In genomic region chr17:78264116-78264515, GRCm38 (mm10) we compare ENCODE assay signal across 17 mouse cellular contexts.
A peak's percentile ranks its signal among the peaks of the same experiment; 100 is the strongest.
DNase-seq lines count a peak whose midpoint lies in the region; ATAC-seq lines count a peak whose summit lies in the region.
"Had no signal": no experiment of that assay in that cellular context is flagged by ENCODE, and none has a peak within 500 bp of the region (broad histone marks: within the 10 kb centered on the region; RNA-seq: fewer than 3 reads in every experiment).

No protein-coding gene starts in this region.

- no peak overlapping the region for H3K9ac ChIP-seq in limb, embryonic 11.5 days (ENCODE audit: low read length)

- peak; percentile 36 for DNase-seq in limb, embryonic 11.5 days (ENCODE audit: low spot score)
- no peak for DNase-seq in limb, embryonic 10.5 days (ENCODE audit: low spot score)
- DNase-seq in embryonic facial prominence, embryonic 10.5 days (ENCODE audit: low spot score) = peak; percentile 34
- DNase-seq in forelimb bud, embryonic 11.5 days (ENCODE audit: low read depth, low spot score) = peak; percentile 46
- DNase-seq in mesoderm, embryonic 11.5 days (ENCODE audit: low read depth, low spot score) = peak; percentile 35
- DNase-seq in cerebellum, adult 9-10 months = no peak
- DNase-seq in forebrain, embryonic 10.5 days (ENCODE audit: extremely low spot score, low spot score) = no peak
- DNase-seq: adrenal gland, postnatal 14 days; B cell, adult 2 months; cerebellum, adult 8-10 months; gastrocnemius, postnatal 10 days; kidney, adult 2 months; kidney, postnatal 4 days; lung, adult 2 months; lung, postnatal 36 days; right cerebral cortex, adult 18-20 months; thymus, adult 2 months had no signal

- H3K27me3 ChIP-seq in limb, embryonic 11.5 days (ENCODE audit: control insufficient read depth, insufficient read depth, low read length) = no peaks in the 10 kb centered on the region
- no peaks in the 10 kb centered on the region for H3K27me3 ChIP-seq in limb, embryonic 10.5 days (ENCODE audit: low read depth, poor library complexity, severe bottlenecking)
- H3K27me3 ChIP-seq in embryonic facial prominence, embryonic 10.5 days (replicated peaks; ENCODE audit: low read depth, poor library complexity, severe bottlenecking) = no peaks in the 10 kb centered on the region
- no peaks in the 10 kb centered on the region for H3K27me3 ChIP-seq in forebrain, embryonic 10.5 days (ENCODE audit: poor library complexity, severe bottlenecking)

- whole genome bisulfite sequencing in limb, embryonic 11.5 days = 30% methylated on average over 11 of the region's 11 CpGs
- WGBS in limb, embryonic 10.5 days = 46% methylated on average over 11 of the region's 11 CpGs
- 44% methylated on average over 11 of the region's 11 CpGs for WGBS in embryonic facial prominence, embryonic 10.5 days
- 76% methylated on average over 11 of the region's 11 CpGs for WGBS in forebrain, embryonic 10.5 days

- no peaks in the 10 kb centered on the region; the same call in 1 of the 2 replicates for H3K9me3 ChIP-seq in limb, embryonic 11.5 days (ENCODE audit: control insufficient read depth, low read length)
- no peaks in the 10 kb centered on the region for H3K9me3 ChIP-seq in limb, embryonic 10.5 days (replicated peaks)
- no peaks in the 10 kb centered on the region; the same call in 1 of the 2 replicates for H3K9me3 ChIP-seq in embryonic facial prominence, embryonic 10.5 days
- H3K9me3 ChIP-seq in forebrain, embryonic 10.5 days = no peaks in the 10 kb centered on the region

- H3K4me2 ChIP-seq in limb, embryonic 11.5 days (ENCODE audit: low read depth, severe bottlenecking) = no peak overlapping the region

- no peak overlapping the region for H3K4me3 ChIP-seq in limb, embryonic 11.5 days (ENCODE audit: low read depth, low read length)
- no peak overlapping the region for H3K4me3 ChIP-seq in limb, embryonic 10.5 days
- no peak overlapping the region for H3K4me3 ChIP-seq in embryonic facial prominence, embryonic 10.5 days
- no peak overlapping the region for H3K4me3 ChIP-seq in forebrain, embryonic 10.5 days

- H3K4me1 ChIP-seq in limb, embryonic 11.5 days (ENCODE audit: control insufficient read depth, insufficient read depth, low read length) = peaks cover 3% of the 10 kb centered on the region; the same call in 1 of the 2 replicates
- H3K4me1 ChIP-seq in limb, embryonic 10.5 days = peaks cover 28% of the 10 kb centered on the region
- peaks cover 21% of the 10 kb centered on the region for H3K4me1 ChIP-seq in embryonic facial prominence, embryonic 10.5 days
- no peaks in the 10 kb centered on the region for H3K4me1 ChIP-seq in forebrain, embryonic 10.5 days

- ATAC-seq in limb, embryonic 11.5 days (ENCODE audit: insufficient number of reproducible peaks, low FRiP score, low TSS enrichment, low read depth) = 0 out of 2 replicates have a peak, but pooled peaks have one; percentile 12

- no peaks in the 10 kb centered on the region for H3K36me3 ChIP-seq in limb, embryonic 11.5 days (ENCODE audit: control insufficient read depth, insufficient read depth, low read length)
- H3K36me3 ChIP-seq in limb, embryonic 10.5 days = no peaks in the 10 kb centered on the region; the same call in 1 of the 2 replicates
- 0 out of 2 replicates have a peak, but pooled peaks cover 3% of the 10 kb centered on the region for H3K36me3 ChIP-seq in embryonic facial prominence, embryonic 10.5 days (replicated peaks)
- H3K36me3 ChIP-seq in forebrain, embryonic 10.5 days (replicated peaks) = no peaks in the 10 kb centered on the region

- no peak overlapping the region for H3K27ac ChIP-seq in limb, embryonic 11.5 days (replicated peaks; ENCODE audit: low read depth, low read length)
- H3K27ac ChIP-seq in limb, embryonic 10.5 days = no peak overlapping the region
- H3K27ac ChIP-seq in embryonic facial prominence, embryonic 10.5 days (replicated peaks) = no peak overlapping the region
- H3K27ac ChIP-seq in forebrain, embryonic 10.5 days = no peak overlapping the region

Comparison
In these comparisons a context has a peak if more than half of its experiments do, and no peak if none do; other contexts are left out.
1. DNase-seq: peak in limb, embryonic 11.5 days (single experiment), embryonic facial prominence, embryonic 10.5 days (single experiment), forelimb bud, embryonic 11.5 days (single experiment) and mesoderm, embryonic 11.5 days (single experiment); none in limb, embryonic 10.5 days (single experiment), cerebellum, adult 9-10 months (single experiment) and forebrain, embryonic 10.5 days (single experiment).